Mouse (Mus musculus) frontal cortex, adult 2 months (tissue): ENCODE measurements around the gene Dct. TPM values are rescaled to one million over a fixed set of nuclear protein-coding genes. Genes with fewer than 3 reads are reported as not detected.

Experiments
- polyA plus RNA-seq: library from polyadenylated mRNA; depleted of rRNA; stranded (reverse); fragments of >200 nt; gene quantifications from 2 replicates; pipeline ENCODE4 v1.2.3, GENCODE M21; 2012; rRNA removed

Dct gene
- polyA plus RNA-seq, 1 experiment, result 1.8 TPM

Other genes starting within 250 kb of the Dct start
- 9.6 and 10.2 TPM in 2 replicates for gene Tgds, start 80.5 kb upstream of the Dct start, polyA plus RNA-seq
- gene Gpr180, start 84.9 kb upstream of the Dct start, polyA plus RNA-seq, result 26.8 and 26.9 TPM in 2 replicates
- gene Sox21, start 184.8 kb upstream of the Dct start, polyA plus RNA-seq, result 7.8 and 10.3 TPM in 2 replicates
- not detected in 2 replicates for gene Gm9376, start 214.7 kb upstream of the Dct start, polyA plus RNA-seq